Mouse (Mus musculus) heart, embryonic 16.5 days (tissue): ENCODE measurements around the gene Asna1. TPM values are rescaled to one million over a fixed set of nuclear protein-coding genes. Genes with fewer than 3 reads are reported as not detected.

Experiments used
- ATAC-seq: fragments of 200-750 bp; cut with Nextera tagmentation; replicated peaks from 2 replicates; pipeline ENCODE4 v1.8.0; 2017; ENCODE audit warnings: moderate number of reproducible peaks; ENCODE audit not compliant: insufficient read depth, low FRiP score; ENCODE audit errors: extremely low read depth
- H3K27ac ChIP-seq: fragments of 300-500 bp; sonication (generic); 2 replicates; pipeline ENCODE4 v1.5.1; 2014; ENCODE audit warnings: mild to moderate bottlenecking, low read length, control low read depth, moderate library complexity
- H3K27me3 ChIP-seq: fragments of 300-500 bp; sonication (generic); 2 replicates; pipeline ENCODE4 v1.6.1; 2014; ENCODE audit warnings: low read length, mixed read lengths; ENCODE audit not compliant: control insufficient read depth, insufficient read depth
- H3K36me3 ChIP-seq: fragments of 300-500 bp; sonication (generic); 2 replicates; pipeline ENCODE4 v1.6.1; 2014; ENCODE audit not compliant: control insufficient read depth, insufficient read depth
- H3K4me1 ChIP-seq: fragments of 300-500 bp; sonication (generic); 2 replicates; pipeline ENCODE4 v1.6.1; 2014; ENCODE audit warnings: low read length, mixed read lengths; ENCODE audit not compliant: control insufficient read depth, insufficient read depth
- H3K4me2 ChIP-seq: fragments of 300-500 bp; sonication (generic); 2 replicates; pipeline ENCODE4 v1.6.1; 2014; ENCODE audit warnings: low read depth, mild to moderate bottlenecking, control low read depth, low read length
- H3K4me3 ChIP-seq: fragments of 300-500 bp; sonication (generic); 2 replicates; pipeline ENCODE4 v1.5.1; 2014; ENCODE audit warnings: mild to moderate bottlenecking, control low read depth, low read length
- H3K9ac ChIP-seq: fragments of 300-500 bp; sonication (generic); 2 replicates; pipeline ENCODE4 v1.6.1; 2014; ENCODE audit warnings: low read length, control low read depth
- H3K9me3 ChIP-seq: fragments of 300-500 bp; sonication (generic); replicated peaks from 2 replicates; pipeline ENCODE4 v1.6.1; 2016; ENCODE audit warnings: low read length; ENCODE audit not compliant: control insufficient read depth
- WGBS: fragments of 180-500 bp; shearing (Covaris S2); extraction: QIAGEN DNeasy Blood & Tissue Kit; methylation state at CpG from one replicate; pipeline ENCODE4 v1.1.7; 2014; 5-methylcytosine and 5-hydroxymethylcytosine counted together
- polyA plus RNA-seq: library from polyadenylated mRNA; unstranded; fragments of >200 nt; fragmentation: Nextera tagmentation; extraction: Ambion mirVana; gene quantifications from 2 replicates; pipeline ENCODE4 v1.2.1, GENCODE M21; 2015

Asna1 gene
- polyA plus RNA-seq, 1 experiment from 2014 or later: 111 TPM

GRCm38 (mm10) chr8:84974543-84975142 lies 50.4 kb downstream of the Asna1 start:
- H3K36me3 ChIP-seq: peaks cover 16% of the 10 kb centered on the region
- no peak overlapping the region; the same call in 1 of the 2 replicates for H3K27ac ChIP-seq
- no peaks in the 10 kb centered on the region for H3K27me3 ChIP-seq
- no peak overlapping the region for H3K4me3 ChIP-seq
- no peak overlapping the region for H3K9ac ChIP-seq
- H3K4me1 ChIP-seq: peaks cover 37% of the 10 kb centered on the region
- H3K9me3 ChIP-seq: no peaks in the 10 kb centered on the region
- H3K4me2 ChIP-seq: no peak overlapping the region
- 79% methylated on average over 8 of the region's 8 CpGs for WGBS
- ATAC-seq: no peak

DNA sequence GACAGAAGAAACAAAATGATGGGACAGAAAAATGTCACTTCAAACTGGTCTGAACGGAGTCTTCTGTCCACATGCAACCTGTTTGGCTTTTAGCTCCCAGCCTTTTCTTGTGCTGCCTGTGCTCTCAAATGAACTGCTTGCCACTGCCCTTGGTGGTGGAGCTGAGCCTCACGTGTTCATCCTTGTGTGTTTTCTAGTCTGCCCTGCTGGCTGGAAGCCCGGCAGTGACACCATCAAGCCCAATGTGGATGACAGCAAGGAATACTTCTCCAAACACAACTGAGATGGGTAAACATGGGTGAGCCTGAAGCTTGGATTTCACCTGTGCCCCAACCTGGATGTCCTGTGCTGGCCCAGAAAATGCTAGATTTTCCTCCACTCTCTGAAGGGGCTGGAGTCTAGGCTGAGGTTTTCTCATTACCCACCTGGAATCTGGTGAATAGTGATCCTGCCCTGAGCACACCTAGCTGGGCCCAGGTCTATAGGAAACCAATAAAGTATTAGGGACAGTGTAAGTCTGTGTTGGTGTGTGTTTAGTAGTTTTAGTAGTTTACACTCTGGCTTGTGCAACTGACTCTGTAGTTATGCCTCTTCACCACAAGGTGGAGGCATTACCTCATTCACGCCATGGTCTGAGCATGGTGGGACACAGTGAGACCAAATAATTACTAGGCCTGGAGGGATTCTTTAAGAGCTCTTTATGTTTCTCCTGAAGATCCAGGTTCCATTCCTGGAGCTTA lies 51.1 kb downstream of the Asna1 start:
- WGBS: 60% methylated on average over 4 of the region's 4 CpGs
- Histone ChIP-seq H3K27ac (no peak overlapping the region), H3K4me2 (no peak overlapping the region), H3K27me3 (no peaks in the 10 kb centered on the region), H3K36me3 (peaks cover 16% of the 10 kb centered on the region), H3K4me1 (peaks cover 30% of the 10 kb centered on the region), H3K9ac (no peak overlapping the region), H3K4me3 (no peak overlapping the region), H3K9me3 (no peaks in the 10 kb centered on the region)
- no peak for ATAC-seq

DNA sequence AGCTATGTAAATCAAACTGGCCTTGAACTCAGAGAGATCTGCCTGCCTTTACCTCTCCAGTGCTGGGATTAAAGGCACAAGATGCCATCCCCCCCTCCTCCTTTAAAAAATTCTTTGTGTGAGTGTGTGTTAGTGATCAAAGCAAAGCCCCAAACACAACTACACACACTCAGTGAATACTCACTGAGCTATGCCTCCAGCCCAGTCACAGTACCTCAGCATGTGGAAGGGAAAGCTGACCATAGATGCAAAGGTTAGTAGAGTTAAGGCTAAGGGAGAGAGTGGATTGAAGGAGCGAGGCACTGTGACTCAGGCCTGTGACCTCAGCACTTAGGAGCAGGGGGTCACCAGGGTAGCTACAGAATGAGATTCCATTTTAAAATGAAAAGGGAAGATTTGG lies 52.0 kb downstream of the Asna1 start:
- H3K9ac ChIP-seq: no peak overlapping the region
- ATAC-seq: no peak
- no peak overlapping the region for H3K4me3 ChIP-seq
- peaks cover 32% of the 10 kb centered on the region for H3K4me1 ChIP-seq
- no peak overlapping the region for H3K27ac ChIP-seq
- H3K27me3 ChIP-seq: no peaks in the 10 kb centered on the region
- no peaks in the 10 kb centered on the region for H3K9me3 ChIP-seq
- peaks cover 16% of the 10 kb centered on the region for H3K36me3 ChIP-seq
- WGBS: 90% methylated on average over 1 of the region's 1 CpGs
- no peak overlapping the region for H3K4me2 ChIP-seq

DNA sequence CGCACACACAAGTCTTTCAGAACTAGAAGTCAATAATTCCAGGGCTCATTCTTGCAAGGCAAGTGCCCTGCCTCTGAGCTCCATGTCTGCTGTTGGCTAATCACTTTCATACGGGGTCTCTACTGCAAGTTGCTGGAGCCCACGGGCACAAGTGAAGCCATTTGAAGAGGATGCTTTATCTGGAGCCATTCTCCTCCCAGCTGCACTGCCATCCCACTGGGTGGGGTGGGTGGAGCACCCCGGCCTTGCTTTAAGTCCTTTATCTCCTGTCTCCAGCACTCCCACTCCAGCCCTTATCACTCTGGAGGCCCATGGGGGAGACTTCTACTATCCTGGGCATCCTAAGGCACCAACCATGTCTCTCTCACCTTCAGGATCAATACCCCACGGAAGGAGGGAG lies 54.2 kb downstream of the Asna1 start:
- Histone ChIP-seq H3K9ac (peak overlapping the region; percentile 88), H3K27me3 (no peaks in the 10 kb centered on the region), H3K4me2 (peak overlapping the region; percentile 86), H3K36me3 (peaks cover 16% of the 10 kb centered on the region), H3K4me3 (peak overlapping the region; percentile 74), H3K27ac (no peak overlapping the region), H3K9me3 (no peaks in the 10 kb centered on the region), H3K4me1 (peaks cover 29% of the 10 kb centered on the region)
- no peak for ATAC-seq
- WGBS: 42% methylated on average over 5 of the region's 5 CpGs

DNA sequence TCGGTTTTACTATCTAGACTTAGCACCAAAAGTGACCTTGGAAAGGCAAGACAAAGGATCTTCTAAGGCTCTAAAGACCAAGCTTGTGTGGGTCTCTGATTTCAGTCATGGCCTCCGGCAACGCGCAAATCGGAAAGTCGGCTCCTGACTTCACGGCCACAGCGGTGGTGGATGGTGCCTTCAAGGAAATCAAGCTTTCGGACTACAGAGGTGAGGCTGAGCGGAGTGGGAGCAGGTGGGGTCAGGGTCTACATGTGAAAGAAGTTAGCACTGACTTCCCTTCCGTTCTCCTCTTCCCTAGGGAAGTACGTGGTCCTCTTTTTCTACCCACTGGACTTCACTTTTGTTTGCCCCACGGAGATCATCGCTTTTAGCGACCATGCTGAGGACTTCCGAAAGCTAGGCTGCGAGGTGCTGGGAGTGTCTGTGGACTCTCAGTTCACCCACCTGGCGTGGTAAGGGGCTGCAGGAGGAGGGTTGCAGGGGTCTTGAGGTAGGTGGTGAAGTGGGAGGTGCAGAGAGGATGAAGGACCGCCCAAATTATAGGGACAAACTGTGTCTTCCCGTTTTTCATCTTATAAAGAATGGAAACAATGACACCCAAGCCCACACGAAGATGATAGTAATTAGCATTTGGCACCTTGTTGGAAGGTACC lies 54.8 kb downstream of the Asna1 start:
- H3K9me3 ChIP-seq: no peaks in the 10 kb centered on the region
- no peak for ATAC-seq
- H3K36me3 ChIP-seq: peaks cover 16% of the 10 kb centered on the region
- peak overlapping the region; percentile 86 for H3K4me2 ChIP-seq
- H3K27me3 ChIP-seq: no peaks in the 10 kb centered on the region
- H3K4me3 ChIP-seq: peak overlapping the region; percentile 74
- peak overlapping the region; percentile 88 for H3K9ac ChIP-seq
- WGBS: 8% methylated on average over 21 of the region's 21 CpGs
- peaks cover 28% of the 10 kb centered on the region for H3K4me1 ChIP-seq
- peak overlapping the region; percentile 84 for H3K27ac ChIP-seq

- peak within 1 kb of the TSS; percentile 86 for H3K4me2 ChIP-seq
- H3K4me1 ChIP-seq: peaks cover 33% of the 10 kb centered on the region
- peak within 1 kb of the TSS; percentile 74 for H3K4me3 ChIP-seq
- peak within 1 kb of the TSS; percentile 88 for H3K9ac ChIP-seq
- no peaks in the 10 kb centered on the region for H3K9me3 ChIP-seq
- H3K36me3 ChIP-seq: peaks cover 13% of the 10 kb centered on the region
- peak within 1 kb of the TSS; percentile 84 for H3K27ac ChIP-seq
- peak; percentile 65 for ATAC-seq
- WGBS: under 1% methylated on average over 56 of the region's 56 CpGs
- H3K27me3 ChIP-seq: no peaks in the 10 kb centered on the region
These were observed 55.6 kb downstream of the Asna1 start, which contains the start of the genes Gm49661, Prdx2 and Rnaseh2a for GRCm38 (mm10) chr8:84969241-84970134. Gm49661 (minus strand) TSS chr8:84969433. Prdx2 (plus strand) TSS chr8:84969587. Rnaseh2a (minus strand) TSS chr8:84969767.

GRCm38 (mm10) chr8:84968650-84969049 lies 56.4 kb downstream of the Asna1 start:
- peak overlapping the region; percentile 88 for H3K9ac ChIP-seq
- peaks cover 9% of the 10 kb centered on the region for H3K36me3 ChIP-seq
- ATAC-seq: no peak
- peaks cover 33% of the 10 kb centered on the region for H3K4me1 ChIP-seq
- WGBS: 19% methylated on average over 2 of the region's 2 CpGs
- H3K4me2 ChIP-seq: peak overlapping the region; percentile 86
- no peaks in the 10 kb centered on the region for H3K27me3 ChIP-seq
- H3K4me3 ChIP-seq: peak overlapping the region; percentile 74
- H3K9me3 ChIP-seq: no peaks in the 10 kb centered on the region
- peak overlapping the region; percentile 84 for H3K27ac ChIP-seq
